Mouse (Mus musculus): ENCODE measurements around the gene 1700007K13Rik. TPM values are rescaled to one million over a fixed set of nuclear protein-coding genes. Genes with fewer than 3 reads are reported as not detected.
A peak's percentile ranks its signal among the peaks of the same experiment; 100 is the strongest.
"Not testable (repeated sequence)": the region's sequence is repeated elsewhere in the genome, so short reads cannot be mapped to it uniquely, and the experiment has no call there.

Gene 1700007K13Rik
- polyA plus RNA-seq (2015; fragmentation: Nextera tagmentation; extraction: Ambion mirVana), result 0.26 and 0.41 TPM in 2 replicates

DNA sequence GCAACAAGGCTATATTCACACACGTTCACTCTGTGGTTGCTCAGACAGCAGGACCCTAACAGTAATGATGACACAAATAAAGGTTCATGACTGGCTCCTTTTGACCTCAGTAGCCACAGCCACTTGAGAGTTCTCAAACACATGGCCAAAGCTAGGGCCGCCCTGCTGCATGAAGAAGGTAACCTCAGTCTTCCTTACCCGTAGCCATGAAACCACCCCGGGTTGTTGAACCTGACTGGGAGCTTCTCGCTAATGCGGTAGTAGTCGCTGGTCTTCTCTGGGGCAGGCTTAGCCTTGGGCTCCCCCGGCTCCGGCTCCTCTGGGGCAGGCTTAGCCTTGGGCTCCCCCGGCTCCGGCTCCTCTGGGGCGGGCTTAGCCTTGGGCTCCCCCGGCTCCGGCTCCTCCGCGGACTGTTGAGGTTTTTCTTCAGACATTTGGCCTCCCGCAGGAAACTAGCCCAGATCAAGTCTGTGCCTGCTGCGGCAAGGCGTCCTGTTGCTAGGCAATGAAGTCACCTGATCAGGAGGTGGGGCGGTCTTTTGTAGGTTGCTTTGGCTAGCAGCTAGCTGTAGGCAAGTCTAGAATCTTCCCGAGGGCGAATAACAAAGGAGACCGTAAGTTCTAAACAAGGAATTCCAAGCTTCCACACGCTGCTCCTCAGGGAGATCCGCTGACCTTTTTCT lies at the start of gene 1700007K13Rik:
TSS of gene 1700007K13Rik (minus strand) at position 497 of the 683 bp plus-strand sequence.
- no peak for ATAC-seq (replicated peaks; ENCODE audit: insufficient number of reproducible peaks, insufficient read depth, low FRiP score, low read depth)
- Histone ChIP-seq H3K4me3 (peak within 1 kb of the TSS; percentile 34), H3K9ac (peak within 1 kb of the TSS; percentile 32; the same call in 1 of the 2 replicates), H3K27ac (no peak within 1 kb of the TSS), H3K27me3 (peaks cover 18% of the 10 kb centered on the region; the same call in 1 of the 2 replicates), H3K9me3 (replicated peaks) (no peaks in the 10 kb centered on the region), H3K4me1 (replicated peaks) (peaks cover 21% of the 10 kb centered on the region), H3K36me3 (peaks cover 21% of the 10 kb centered on the region), H3K4me2 (peak within 1 kb of the TSS; percentile 68)
- 4% methylated on average over 25 of the region's 25 CpGs for WGBS

DNA sequence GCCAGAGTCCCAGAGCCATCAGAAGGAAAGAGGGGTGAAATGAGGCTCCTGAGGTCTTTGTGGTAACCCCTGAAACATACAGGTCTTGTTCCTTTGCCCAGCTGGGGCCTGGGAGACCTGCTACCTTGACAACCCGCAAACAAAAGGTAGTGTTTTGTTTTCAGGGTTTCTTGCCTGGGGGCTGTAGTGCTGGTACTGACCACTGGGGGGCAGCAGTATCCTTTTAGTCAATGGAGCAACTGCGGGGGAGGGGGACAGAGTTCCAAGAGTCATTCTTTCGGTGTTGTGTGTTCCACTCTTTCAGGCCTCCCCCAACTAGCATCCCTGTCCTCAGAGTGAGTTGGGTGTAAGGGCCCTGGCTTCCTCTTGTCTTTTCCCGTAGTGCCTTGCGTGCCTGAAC lies 48.4 kb upstream of the 1700007K13Rik start:
- Histone ChIP-seq H3K27ac (no peak overlapping the region), H3K4me2 (peak overlapping the region; percentile 99), H3K36me3 (no peaks in the 10 kb centered on the region), H3K4me1 (replicated peaks) (peaks cover 22% of the 10 kb centered on the region), H3K9me3 (replicated peaks) (no peaks in the 10 kb centered on the region), H3K27me3 (peaks cover 14% of the 10 kb centered on the region; the same call in 1 of the 2 replicates), H3K9ac (no peak overlapping the region), H3K4me3 (peak overlapping the region; percentile 72)
- WGBS, result 16% methylated on average over 5 of the region's 5 CpGs
- no peak for ATAC-seq (replicated peaks; ENCODE audit: insufficient number of reproducible peaks, insufficient read depth, low FRiP score, low read depth)

DNA sequence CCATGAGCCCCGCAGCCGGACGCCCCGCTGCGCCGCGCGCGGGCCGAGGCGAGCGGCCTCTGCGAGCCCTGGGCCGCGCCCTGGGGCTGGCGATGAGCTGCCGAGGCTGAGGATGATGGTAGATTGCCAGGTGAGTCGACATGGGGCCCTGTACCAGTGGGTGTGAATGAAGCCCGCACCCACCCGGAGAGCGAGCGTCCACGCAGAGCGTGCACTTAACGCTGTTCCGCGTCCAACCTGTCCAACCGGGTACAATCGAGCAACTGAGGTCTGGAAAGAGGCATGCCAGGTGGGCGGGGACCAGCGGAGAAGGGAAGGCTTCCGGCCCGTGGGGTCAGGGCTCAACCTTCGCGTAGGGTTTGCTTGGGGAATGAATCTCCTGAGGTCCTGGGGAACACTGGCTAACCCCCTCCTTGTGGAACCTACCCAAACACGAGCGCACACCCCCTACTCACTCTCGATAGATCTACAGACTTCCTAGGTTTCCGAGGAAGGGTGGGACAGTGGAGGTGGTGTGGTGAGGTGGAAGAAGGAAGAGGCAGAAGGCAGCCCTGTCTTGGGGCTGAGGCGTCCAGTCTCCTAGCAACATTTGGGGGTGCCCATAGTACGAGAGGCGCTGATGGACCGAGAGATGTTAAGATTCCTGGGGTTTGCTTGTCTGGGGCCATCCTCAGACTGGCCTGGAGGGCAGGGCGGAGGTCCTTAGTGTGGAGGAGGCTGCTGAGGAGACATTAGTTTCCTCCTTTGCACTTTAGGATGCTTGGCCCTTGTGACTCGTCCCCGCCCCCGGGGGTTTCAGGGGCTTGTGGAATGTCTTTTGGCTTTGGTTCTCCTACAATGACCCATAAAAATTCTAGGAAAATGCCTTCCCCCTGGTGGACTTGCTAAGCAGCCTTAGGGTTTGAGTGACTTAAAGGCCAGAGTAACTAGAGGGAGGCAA lies 47.6 kb upstream of the 1700007K13Rik start:
- Histone ChIP-seq H3K9me3 (replicated peaks) (no peaks in the 10 kb centered on the region), H3K27ac (no peak overlapping the region)

DNA sequence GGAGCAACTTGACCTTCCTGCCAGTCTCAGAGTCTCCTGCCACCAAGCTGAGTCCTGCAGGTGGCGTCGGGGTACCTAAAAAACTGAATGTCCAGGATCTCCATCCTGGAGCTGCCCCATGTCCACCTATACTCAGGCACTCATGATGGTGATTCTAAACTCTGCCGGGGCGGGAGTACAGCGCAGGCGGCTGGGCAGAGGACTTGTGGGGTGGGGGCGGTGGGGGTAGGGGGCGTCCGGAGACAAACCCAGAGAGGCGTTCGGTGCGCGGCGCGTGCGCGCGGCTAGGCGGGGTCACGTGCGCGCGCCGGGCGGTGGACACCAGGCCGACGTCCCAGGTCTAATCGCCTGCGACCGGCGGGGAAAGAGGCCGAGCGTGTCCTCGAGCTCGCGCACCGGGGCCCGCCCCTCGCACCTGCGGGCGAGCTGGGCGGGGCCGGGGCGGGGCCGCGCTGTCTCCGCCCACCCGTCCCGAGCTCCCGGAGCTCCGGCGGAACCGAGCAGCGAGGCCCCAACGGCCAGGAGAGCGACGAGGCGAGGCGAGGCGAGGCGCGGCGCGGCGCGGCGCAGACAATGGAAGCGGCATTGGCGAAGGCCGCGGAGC lies 46.8 kb upstream of the 1700007K13Rik start, which contains the start of gene Ralgds:
TSS of gene Ralgds (plus strand) at position 328 of the 604 bp plus-strand sequence.
- peaks cover 22% of the 10 kb centered on the region for H3K4me1 ChIP-seq (replicated peaks)
- H3K27ac ChIP-seq, result no peak within 1 kb of the TSS
- H3K9ac ChIP-seq, result peak within 1 kb of the TSS; percentile 79
- peak within 1 kb of the TSS; percentile 72 for H3K4me3 ChIP-seq
- H3K9me3 ChIP-seq (replicated peaks), result no peaks in the 10 kb centered on the region
- H3K4me2 ChIP-seq, result peak within 1 kb of the TSS; percentile 99
- H3K27me3 ChIP-seq, result peaks cover 17% of the 10 kb centered on the region; the same call in 1 of the 2 replicates
- peak; percentile 69 for ATAC-seq (replicated peaks; ENCODE audit: insufficient number of reproducible peaks, insufficient read depth, low FRiP score, low read depth)
- no peaks in the 10 kb centered on the region for H3K36me3 ChIP-seq
- WGBS, result under 1% methylated on average over 50 of the region's 71 CpGs

More for the DNA sequence above, 47.6 kb upstream of the 1700007K13Rik start:
- Histone ChIP-seq H3K4me2 (peak overlapping the region; percentile 99), H3K27me3 (peaks cover 14% of the 10 kb centered on the region; the same call in 1 of the 2 replicates), H3K4me1 (replicated peaks) (peaks cover 22% of the 10 kb centered on the region), H3K36me3 (no peaks in the 10 kb centered on the region), H3K4me3 (peak overlapping the region; percentile 72), H3K9ac (peak overlapping the region; percentile 79)
- ATAC-seq (replicated peaks; ENCODE audit: insufficient number of reproducible peaks, insufficient read depth, low FRiP score, low read depth), result peak; percentile 9; the same call in 1 of the 2 replicates
- 7% methylated on average over 47 of the region's 47 CpGs for WGBS

DNA sequence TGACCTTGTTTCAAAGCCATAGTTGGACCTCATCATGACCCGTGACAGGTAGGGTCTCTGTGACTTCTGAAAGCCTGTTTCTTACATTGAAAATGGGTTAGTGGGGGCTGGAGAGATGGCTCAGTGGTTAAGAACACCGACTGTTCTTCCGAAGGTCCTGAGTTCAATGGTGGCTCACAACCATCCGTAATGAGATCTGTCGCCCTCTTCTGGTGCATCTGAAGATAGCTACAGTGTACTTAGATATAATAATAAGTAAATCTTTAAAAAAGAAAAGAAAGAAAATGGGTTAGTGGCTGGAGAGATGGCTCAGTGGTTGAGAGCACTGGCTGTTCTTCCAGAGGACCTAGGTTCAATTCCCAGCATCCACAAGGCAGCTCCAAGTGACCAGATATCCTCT lies 45.5 kb upstream of the 1700007K13Rik start:
- H3K4me3 ChIP-seq; H3K9ac ChIP-seq; H3K9me3 ChIP-seq (replicated peaks); ATAC-seq (replicated peaks; ENCODE audit: insufficient number of reproducible peaks, insufficient read depth, low FRiP score, low read depth); H3K4me2 ChIP-seq; H3K27ac ChIP-seq; H3K36me3 ChIP-seq: not testable (repeated sequence)
- peaks cover 17% of the 10 kb centered on the region; the same call in 1 of the 2 replicates for H3K27me3 ChIP-seq
- peaks cover 16% of the 10 kb centered on the region for H3K4me1 ChIP-seq (replicated peaks)
- WGBS, result 47% methylated on average over 5 of the region's 5 CpGs

DNA sequence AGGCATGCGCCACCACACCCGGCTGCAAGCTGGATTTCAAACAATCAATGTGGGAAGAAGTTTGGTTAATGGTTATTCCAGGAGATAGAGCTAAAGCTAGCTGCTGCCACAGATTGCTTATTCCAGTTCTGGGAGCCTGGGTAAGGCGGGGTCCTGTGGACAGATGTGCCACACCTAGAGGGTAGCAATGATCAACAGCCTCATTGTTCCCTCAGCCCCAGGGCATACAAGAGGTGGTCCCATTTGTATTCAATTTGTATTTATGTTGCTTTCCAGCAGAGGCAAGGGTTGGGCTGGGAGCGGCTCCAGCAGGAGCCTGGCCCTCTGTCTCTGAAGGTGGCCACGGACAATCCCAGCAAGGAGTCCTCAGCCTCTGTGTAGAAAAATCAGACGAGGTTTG lies 40.2 kb upstream of the 1700007K13Rik start:
- no peaks in the 10 kb centered on the region for H3K36me3 ChIP-seq
- H3K4me1 ChIP-seq (replicated peaks), result no peaks in the 10 kb centered on the region
- H3K27ac ChIP-seq, result no peak overlapping the region
- no peak overlapping the region for H3K4me2 ChIP-seq
- 81% methylated on average over 6 of the region's 6 CpGs for WGBS
- no peak overlapping the region for H3K4me3 ChIP-seq
- ATAC-seq (replicated peaks; ENCODE audit: insufficient number of reproducible peaks, insufficient read depth, low FRiP score, low read depth), result no peak
- H3K27me3 ChIP-seq, result peaks cover 9% of the 10 kb centered on the region; the same call in 1 of the 2 replicates
- no peak overlapping the region for H3K9ac ChIP-seq
- H3K9me3 ChIP-seq (replicated peaks), result no peaks in the 10 kb centered on the region

DNA sequence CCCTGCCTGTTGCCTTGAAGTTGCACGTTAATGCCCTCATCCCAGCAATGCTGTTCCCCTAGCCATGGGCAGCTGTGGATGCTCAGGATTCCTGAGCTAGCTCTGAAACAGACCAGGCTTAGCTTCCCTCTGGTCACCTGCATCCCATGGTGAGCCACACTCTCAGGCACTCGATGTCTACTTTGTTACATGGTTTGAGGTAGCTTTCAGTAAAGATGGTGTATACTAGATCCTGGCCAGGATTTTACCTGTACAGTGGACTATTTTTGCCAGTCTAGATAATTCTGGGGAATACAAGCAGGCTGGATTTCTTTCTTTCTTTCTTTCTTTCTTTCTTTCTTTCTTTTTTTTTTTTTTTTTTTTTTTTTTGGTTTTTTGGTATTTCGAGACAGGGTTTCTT lies 39.7 kb upstream of the 1700007K13Rik start, which contains the start of gene Gm10134:
TSS of gene Gm10134 (plus strand) at position 301 of the 400 bp plus-strand sequence.
- H3K36me3 ChIP-seq, result no peaks in the 10 kb centered on the region
- no peak within 1 kb of the TSS for H3K27ac ChIP-seq
- no peaks in the 10 kb centered on the region for H3K4me1 ChIP-seq (replicated peaks)
- WGBS, result 71% methylated on average over 3 of the region's 3 CpGs
- H3K9ac ChIP-seq, result no peak within 1 kb of the TSS
- no peak for ATAC-seq (replicated peaks; ENCODE audit: insufficient number of reproducible peaks, insufficient read depth, low FRiP score, low read depth)
- no peak within 1 kb of the TSS for H3K4me3 ChIP-seq
- H3K9me3 ChIP-seq (replicated peaks), result no peaks in the 10 kb centered on the region
- H3K4me2 ChIP-seq, result no peak within 1 kb of the TSS
- H3K27me3 ChIP-seq, result 0 out of 2 replicates have a peak, but pooled peaks cover 5% of the 10 kb centered on the region

DNA sequence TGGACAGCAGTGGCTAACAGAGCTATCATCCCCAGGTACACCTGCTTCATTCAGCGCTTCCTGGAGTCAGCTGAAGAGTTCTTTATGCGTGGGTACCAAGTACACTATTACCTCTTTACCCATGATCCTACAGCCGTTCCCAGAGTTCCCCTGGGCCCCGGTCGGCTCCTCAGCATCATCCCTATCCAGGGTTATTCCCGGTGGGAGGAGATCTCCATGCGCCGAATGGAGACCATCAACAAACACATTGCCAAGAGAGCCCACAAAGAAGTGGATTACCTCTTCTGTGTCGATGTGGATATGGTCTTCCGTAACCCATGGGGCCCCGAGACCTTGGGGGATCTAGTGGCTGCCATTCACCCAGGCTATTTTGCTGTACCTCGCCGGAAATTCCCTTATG lies 38.5 kb upstream of the 1700007K13Rik start:
- Histone ChIP-seq H3K36me3 (no peaks in the 10 kb centered on the region), H3K4me3 (no peak overlapping the region), H3K4me1 (replicated peaks) (no peaks in the 10 kb centered on the region), H3K4me2 (no peak overlapping the region), H3K27ac (no peak overlapping the region), H3K27me3 (0 out of 2 replicates have a peak, but pooled peaks cover 2% of the 10 kb centered on the region), H3K9me3 (replicated peaks) (no peaks in the 10 kb centered on the region), H3K9ac (no peak overlapping the region)
- 87% methylated on average over 13 of the region's 13 CpGs for WGBS
- no peak for ATAC-seq (replicated peaks; ENCODE audit: insufficient number of reproducible peaks, insufficient read depth, low FRiP score, low read depth)

DNA sequence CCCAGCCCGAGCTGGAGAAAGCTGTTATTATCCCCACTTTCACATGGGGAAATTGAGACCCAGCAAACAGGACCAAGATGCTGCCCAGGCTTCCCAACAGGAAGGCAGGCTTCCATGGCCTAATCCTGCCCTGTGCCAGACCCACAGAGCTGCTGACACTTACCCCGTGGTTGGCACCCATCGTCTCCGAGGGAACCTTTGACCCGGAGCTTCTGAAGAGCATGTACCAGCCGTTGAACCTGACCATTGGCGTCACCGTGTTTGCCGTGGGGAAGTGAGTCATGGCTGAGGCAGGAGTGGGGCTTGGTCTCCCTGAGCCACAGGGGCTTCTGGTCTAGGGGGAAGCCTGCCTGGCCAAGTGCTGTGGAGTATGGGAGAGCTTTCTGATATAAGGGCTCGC lies 36.9 kb upstream of the 1700007K13Rik start:
- H3K9me3 ChIP-seq (replicated peaks), result no peaks in the 10 kb centered on the region
- 75% methylated on average over 10 of the region's 10 CpGs for WGBS
- no peak overlapping the region for H3K4me3 ChIP-seq
- H3K27me3 ChIP-seq, result no peaks in the 10 kb centered on the region
- H3K9ac ChIP-seq, result no peak overlapping the region
- H3K27ac ChIP-seq, result no peak overlapping the region
- H3K4me2 ChIP-seq, result no peak overlapping the region
- ATAC-seq (replicated peaks; ENCODE audit: insufficient number of reproducible peaks, insufficient read depth, low FRiP score, low read depth), result no peak
- no peaks in the 10 kb centered on the region for H3K36me3 ChIP-seq
- H3K4me1 ChIP-seq (replicated peaks), result no peaks in the 10 kb centered on the region

DNA sequence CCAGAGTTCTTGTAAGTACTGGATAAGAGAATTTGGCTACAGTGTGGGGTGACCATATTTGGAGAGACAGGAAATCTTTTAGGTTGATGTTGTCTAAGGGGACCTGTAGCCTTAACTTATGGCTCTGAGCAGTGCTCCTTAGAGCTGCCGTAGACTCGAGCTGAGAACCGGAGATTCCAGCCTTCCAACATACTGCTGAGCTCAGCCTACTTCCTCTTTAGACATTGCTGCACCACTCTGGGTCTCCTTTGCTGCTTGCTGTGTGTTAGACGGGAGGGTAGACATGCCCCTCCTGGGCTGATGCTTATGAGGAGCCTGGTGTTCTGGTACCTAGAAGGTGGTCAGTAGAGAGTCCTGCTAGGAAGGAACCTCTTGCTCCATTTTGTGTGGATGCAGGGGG lies 32.3 kb upstream of the 1700007K13Rik start:
- ATAC-seq (replicated peaks; ENCODE audit: insufficient number of reproducible peaks, insufficient read depth, low FRiP score, low read depth), result no peak
- no peak overlapping the region for H3K4me2 ChIP-seq
- H3K4me3 ChIP-seq, result no peak overlapping the region
- no peaks in the 10 kb centered on the region for H3K27me3 ChIP-seq
- H3K9me3 ChIP-seq (replicated peaks), result no peaks in the 10 kb centered on the region
- no peaks in the 10 kb centered on the region for H3K36me3 ChIP-seq
- no peaks in the 10 kb centered on the region for H3K4me1 ChIP-seq (replicated peaks)
- H3K27ac ChIP-seq, result no peak overlapping the region
- no peak overlapping the region for H3K9ac ChIP-seq
- WGBS, result 75% methylated on average over 4 of the region's 4 CpGs

DNA sequence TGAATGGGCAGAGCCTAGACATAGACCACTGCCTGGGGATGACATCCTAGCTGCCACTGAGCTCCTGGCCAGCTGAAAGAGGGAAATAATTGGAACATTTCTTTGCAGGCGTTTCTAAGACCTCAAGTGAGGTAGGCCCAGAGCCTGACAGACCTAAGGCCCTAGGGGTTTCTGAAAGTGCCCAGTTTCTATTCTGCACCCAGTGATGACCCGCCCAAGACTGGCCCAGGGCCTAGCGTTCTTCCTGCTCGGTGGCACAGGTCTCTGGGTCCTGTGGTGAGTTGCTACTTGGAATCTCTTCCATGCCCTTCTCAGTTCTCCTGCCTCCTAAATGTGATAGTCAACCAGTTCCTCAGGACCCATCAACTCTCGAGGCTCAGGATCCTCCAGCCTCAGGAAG lies 31.4 kb upstream of the 1700007K13Rik start:
- Histone ChIP-seq H3K27me3 (no peaks in the 10 kb centered on the region), H3K4me1 (replicated peaks) (no peaks in the 10 kb centered on the region), H3K9ac (no peak overlapping the region), H3K36me3 (no peaks in the 10 kb centered on the region), H3K27ac (no peak overlapping the region), H3K9me3 (replicated peaks) (no peaks in the 10 kb centered on the region), H3K4me2 (no peak overlapping the region), H3K4me3 (no peak overlapping the region)
- WGBS, result 75% methylated on average over 5 of the region's 5 CpGs
- no peak for ATAC-seq (replicated peaks; ENCODE audit: insufficient number of reproducible peaks, insufficient read depth, low FRiP score, low read depth)

All from heart, embryonic 15.5 days (tissue).